Mouse (Mus musculus) limb, embryonic 14.5 days (tissue): ENCODE data around the gene Astn2. TPM values are rescaled to one million over a fixed set of nuclear protein-coding genes. Genes with fewer than 3 reads are reported as not detected.

Experiments used
- ATAC-seq: fragments of 200-750 bp; cut with Nextera tagmentation; 2 replicates; pipeline ENCODE4 v1.8.0; 2017; ENCODE audit warnings: low read depth, moderate number of reproducible peaks, moderate TSS enrichment; ENCODE audit not compliant: low FRiP score
- DNase-seq: peaks from one replicate; pipeline ENCODE4 v3.0.0-alpha.2; 2015; ENCODE audit warnings: low spot score
- H3K27ac ChIP-seq: fragments of 300-500 bp; sonication (generic); replicated peaks from 2 replicates; pipeline ENCODE4 v1.5.1; 2014; ENCODE audit warnings: low read depth, mild to moderate bottlenecking, low read length, moderate library complexity, mixed read lengths
- H3K27me3 ChIP-seq: fragments of 300-500 bp; sonication (generic); 2 replicates; pipeline ENCODE4 v1.6.1; 2014; ENCODE audit warnings: low read length, mixed read lengths; ENCODE audit not compliant: control insufficient read depth, insufficient read depth
- H3K36me3 ChIP-seq: fragments of 300-500 bp; sonication (generic); 2 replicates; pipeline ENCODE4 v1.6.1; 2014; ENCODE audit warnings: mild to moderate bottlenecking, low read length, moderate library complexity, mixed read lengths; ENCODE audit not compliant: control insufficient read depth, insufficient read depth
- H3K4me1 ChIP-seq: fragments of 300-500 bp; sonication (generic); 2 replicates; pipeline ENCODE4 v1.6.1; 2014; ENCODE audit warnings: antibody characterized with exemption, low read length, mixed read lengths; ENCODE audit not compliant: control insufficient read depth, insufficient read depth
- H3K4me2 ChIP-seq: fragments of 300-500 bp; sonication (generic); replicated peaks from 2 replicates; pipeline ENCODE4 v1.6.1; 2014; ENCODE audit warnings: low read depth, mild to moderate bottlenecking, low read length, moderate library complexity; ENCODE audit not compliant: severe bottlenecking
- H3K4me3 ChIP-seq: fragments of 300-500 bp; sonication (generic); replicated peaks from 2 replicates; pipeline ENCODE4 v1.5.1; 2014; ENCODE audit warnings: low read length
- H3K9ac ChIP-seq: fragments of 300-500 bp; sonication (generic); 2 replicates; pipeline ENCODE4 v1.6.1; 2014; ENCODE audit warnings: mild to moderate bottlenecking, low read depth, low read length, moderate library complexity; ENCODE audit not compliant: severe bottlenecking
- H3K9me3 ChIP-seq: fragments of 300-500 bp; sonication (generic); 2 replicates; pipeline ENCODE4 v1.6.1; 2016; ENCODE audit warnings: low read length; ENCODE audit not compliant: control insufficient read depth
- POLR2A ChIP-seq: fragments of 200-500 bp; IDR thresholded peaks from 2 replicates; pipeline ENCODE4 v1.8.0; 2012; ENCODE audit warnings: inconsistent platforms, mild to moderate bottlenecking, moderate library complexity, borderline replicate concordance; ENCODE audit not compliant: insufficient read depth, insufficient read length; ENCODE audit errors: extremely low read depth
- WGBS: fragments of 180-500 bp; shearing (Covaris S2); extraction: QIAGEN DNeasy Blood & Tissue Kit; methylation state at CpG from one replicate; pipeline ENCODE4 v1.1.7; 2014; 5-methylcytosine and 5-hydroxymethylcytosine counted together
- polyA plus RNA-seq, 2 experiments: library from polyadenylated mRNA; depleted of rRNA in 1 of 2; stranded (reverse) in 1 of 2; unstranded in 1 of 2; fragments of >200 nt; fragmentation: Nextera tagmentation in 1 of 2; extraction: Ambion mirVana in 1 of 2; gene quantifications; 2 replicates each; pipeline versions ENCODE4 v1.2.1 to v1.2.3; 2012 to 2014

Astn2 gene
- polyA plus RNA-seq, 2 experiments, result 1.6 to 8.7 TPM

DNA sequence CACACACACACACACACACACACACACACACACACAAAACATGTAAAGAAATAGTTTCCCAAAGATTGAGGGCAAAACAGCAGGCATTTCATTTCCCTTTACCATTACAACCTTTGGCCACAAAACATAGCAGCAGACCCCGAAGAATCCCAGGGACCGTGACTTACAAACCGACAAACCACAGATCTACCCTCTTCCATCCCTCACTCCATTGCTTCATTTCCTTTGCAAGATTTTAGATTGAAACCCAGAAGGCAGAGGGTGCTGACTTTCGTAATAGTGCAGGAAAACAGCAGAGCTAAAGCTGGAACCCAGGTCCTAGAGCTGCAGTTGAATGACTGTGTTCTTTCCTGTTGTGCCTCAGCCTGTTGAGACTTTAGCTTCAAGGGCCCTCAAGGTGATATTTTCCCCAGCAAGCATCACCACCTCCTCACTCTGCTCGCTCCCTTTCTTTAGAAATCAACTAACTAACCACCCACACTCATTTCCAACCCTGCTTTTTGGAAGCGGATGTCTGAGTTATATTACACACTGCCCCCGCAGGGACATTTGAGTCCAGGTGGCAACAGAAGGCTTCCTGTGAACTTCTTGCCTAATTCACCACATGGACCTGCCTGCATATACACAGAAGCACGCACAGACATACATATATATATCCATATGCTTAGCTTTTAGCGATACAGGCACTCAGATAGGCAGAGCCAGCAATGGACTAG, 181.7 kb downstream of the Astn2 start:
- Histone ChIP-seq H3K9ac (no peak overlapping the region), H3K36me3 (no peaks in the 10 kb centered on the region), H3K27ac (no peak overlapping the region), H3K9me3 (no peaks in the 10 kb centered on the region), H3K4me3 (no peak overlapping the region), H3K4me1 (no peaks in the 10 kb centered on the region), H3K4me2 (no peak overlapping the region), H3K27me3 (no peaks in the 10 kb centered on the region)
- WGBS, result 74% methylated on average over 9 of the region's 9 CpGs
- DNase-seq (no peak), ATAC-seq (no peak)
- TF ChIP-seq POLR2A, result no peak

DNA sequence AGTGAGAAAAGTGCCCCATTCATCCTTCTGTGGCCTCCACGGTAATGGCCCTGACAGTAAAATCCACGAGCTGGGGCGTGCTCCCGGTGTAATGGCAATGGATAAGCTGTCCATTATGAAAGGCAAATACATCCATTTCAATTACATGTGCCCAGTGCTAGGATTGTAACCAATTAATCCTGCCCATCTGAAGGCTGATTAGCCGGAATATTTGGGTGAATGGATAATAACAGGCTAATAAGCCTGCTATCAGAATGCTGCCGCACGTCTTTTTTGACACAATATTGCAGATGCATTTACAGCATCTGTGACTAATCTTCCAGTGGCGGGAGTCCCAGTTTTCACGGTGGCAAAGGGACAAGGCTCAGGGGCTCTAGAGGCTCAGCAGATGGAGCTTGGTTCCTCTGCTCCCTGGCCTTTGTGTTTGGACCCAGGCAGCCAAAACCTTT, 189.2 kb downstream of the Astn2 start:
- no peaks in the 10 kb centered on the region for H3K27me3 ChIP-seq
- no peaks in the 10 kb centered on the region for H3K36me3 ChIP-seq
- H3K9ac ChIP-seq, result no peak overlapping the region
- H3K9me3 ChIP-seq, result no peaks in the 10 kb centered on the region
- H3K4me3 ChIP-seq, result no peak overlapping the region
- WGBS, result 47% methylated on average over 9 of the region's 9 CpGs
- H3K27ac ChIP-seq, result no peak overlapping the region
- H3K4me1 ChIP-seq, result no peaks in the 10 kb centered on the region
- ATAC-seq, result no peak
- TF ChIP-seq POLR2A, result no peak
- no peak overlapping the region for H3K4me2 ChIP-seq
- DNase-seq, result no peak

DNA sequence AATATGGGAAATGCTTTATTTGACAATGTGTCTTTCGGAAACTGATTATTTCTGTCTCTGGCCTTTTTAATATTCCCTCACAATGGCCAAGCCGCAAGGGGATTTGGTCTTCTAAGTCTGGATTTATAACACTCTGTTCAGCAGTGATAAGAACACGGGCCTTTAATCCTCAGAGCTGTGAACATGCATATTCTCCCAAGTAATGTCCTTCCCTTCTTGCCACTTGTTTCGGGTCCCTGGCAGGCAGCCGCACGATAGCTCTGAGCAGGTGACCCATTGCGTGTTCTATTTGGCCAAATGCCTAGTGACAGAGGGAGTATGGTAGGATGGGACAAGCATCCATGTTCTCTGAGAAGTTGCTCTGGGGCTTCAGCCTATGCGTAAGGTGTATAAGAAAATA, 214.8 kb downstream of the Astn2 start:
- no peaks in the 10 kb centered on the region for H3K36me3 ChIP-seq
- H3K27me3 ChIP-seq, result no peaks in the 10 kb centered on the region
- DNase-seq, result no peak
- no peak for ATAC-seq
- no peak overlapping the region for H3K9ac ChIP-seq
- no peak overlapping the region for H3K27ac ChIP-seq
- WGBS, result 91% methylated on average over 8 of the region's 8 CpGs
- H3K4me3 ChIP-seq, result no peak overlapping the region
- no peak for TF ChIP-seq POLR2A
- no peak overlapping the region for H3K4me2 ChIP-seq
- no peaks in the 10 kb centered on the region for H3K4me1 ChIP-seq
- H3K9me3 ChIP-seq, result no peaks in the 10 kb centered on the region

DNA sequence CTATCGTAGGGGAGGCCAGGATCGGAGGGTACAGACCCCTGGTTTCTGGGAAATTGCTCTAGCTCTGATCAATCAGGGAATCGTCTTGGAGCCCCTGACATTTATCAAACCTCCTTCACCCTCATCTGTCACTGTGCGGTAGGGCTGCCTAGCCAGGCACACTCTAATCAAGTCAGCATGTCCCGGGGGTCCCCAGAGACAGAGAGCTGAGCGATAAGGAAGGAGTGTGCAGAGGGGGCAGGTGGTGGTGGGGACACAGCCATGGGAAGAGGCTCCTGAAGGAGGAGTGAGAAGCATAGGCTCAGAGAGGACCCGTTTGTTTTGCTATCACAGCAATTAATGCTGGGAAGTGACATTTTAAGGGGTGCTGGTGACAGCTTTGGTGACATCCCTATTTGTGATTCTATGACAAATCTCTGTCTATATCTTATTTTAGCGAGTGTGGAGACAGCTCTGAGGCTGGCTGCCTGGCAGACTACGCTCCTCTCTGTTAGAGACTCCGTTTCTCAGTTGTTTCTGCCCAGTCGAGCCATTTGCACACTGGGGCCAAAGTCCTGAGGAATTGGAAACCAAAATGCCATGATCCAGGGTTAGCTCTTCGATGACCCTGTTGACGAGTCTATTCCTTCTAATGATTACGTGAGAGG, 228.4 kb downstream of the Astn2 start:
- no peak for TF ChIP-seq POLR2A
- no peak for ATAC-seq
- H3K9me3 ChIP-seq, result no peaks in the 10 kb centered on the region
- no peak overlapping the region for H3K9ac ChIP-seq
- WGBS, result 60% methylated on average over 14 of the region's 14 CpGs
- H3K4me3 ChIP-seq, result no peak overlapping the region
- DNase-seq, result no peak
- H3K27ac ChIP-seq, result no peak overlapping the region
- H3K27me3 ChIP-seq, result no peaks in the 10 kb centered on the region
- H3K4me2 ChIP-seq, result no peak overlapping the region
- H3K4me1 ChIP-seq, result no peaks in the 10 kb centered on the region
- H3K36me3 ChIP-seq, result no peaks in the 10 kb centered on the region

DNA sequence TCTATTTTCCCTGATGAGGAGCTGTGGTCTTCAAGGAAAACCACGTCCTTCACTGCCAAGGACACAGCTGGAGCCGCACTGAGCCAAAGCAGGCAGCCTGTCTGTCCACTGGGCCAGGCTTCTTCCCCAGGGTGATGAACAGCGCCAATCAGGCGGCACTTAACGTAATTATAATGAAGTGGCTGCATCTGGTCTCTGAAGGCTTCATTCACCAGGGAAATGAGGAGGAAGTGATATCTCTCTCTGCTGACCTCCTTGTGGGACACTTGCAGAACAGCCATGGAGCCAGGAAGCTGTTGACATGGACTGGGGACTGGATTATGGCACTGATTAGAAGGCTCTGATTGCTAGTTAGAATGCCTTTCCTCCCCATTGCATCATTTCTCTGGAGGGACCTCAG, 232.8 kb downstream of the Astn2 start:
- no peak for ATAC-seq
- WGBS, result 49% methylated on average over 5 of the region's 5 CpGs

More for the DNA sequence above, 232.8 kb downstream of the Astn2 start:
- Histone ChIP-seq H3K4me2 (no peak overlapping the region), H3K27me3 (no peaks in the 10 kb centered on the region), H3K36me3 (no peaks in the 10 kb centered on the region), H3K9me3 (no peaks in the 10 kb centered on the region), H3K27ac (no peak overlapping the region), H3K4me3 (no peak overlapping the region), H3K9ac (no peak overlapping the region), H3K4me1 (no peaks in the 10 kb centered on the region)
- no peak for DNase-seq
- TF ChIP-seq POLR2A, result no peak
